Mouse (Mus musculus) c-Kit-positive CD71-positive TER-119-positive erythroid progenitor cells, embryonic 14.5 days (primary cell): ENCODE measurements around the gene Noto.
A peak's percentile ranks its signal among the peaks of the same experiment; 100 is the strongest.

Experiments used
- DNase-seq: peaks from one replicate; pipeline ENCODE4 v3.0.0-alpha.2; 2013; ENCODE audit warnings: low spot score

Noto gene

GRCm38 (mm10) chr6:85423836-85424379 lies at the start of gene Noto:
Gene Noto (plus strand): TSS chr6:85423886.
- DNase-seq: no peak

DNA sequence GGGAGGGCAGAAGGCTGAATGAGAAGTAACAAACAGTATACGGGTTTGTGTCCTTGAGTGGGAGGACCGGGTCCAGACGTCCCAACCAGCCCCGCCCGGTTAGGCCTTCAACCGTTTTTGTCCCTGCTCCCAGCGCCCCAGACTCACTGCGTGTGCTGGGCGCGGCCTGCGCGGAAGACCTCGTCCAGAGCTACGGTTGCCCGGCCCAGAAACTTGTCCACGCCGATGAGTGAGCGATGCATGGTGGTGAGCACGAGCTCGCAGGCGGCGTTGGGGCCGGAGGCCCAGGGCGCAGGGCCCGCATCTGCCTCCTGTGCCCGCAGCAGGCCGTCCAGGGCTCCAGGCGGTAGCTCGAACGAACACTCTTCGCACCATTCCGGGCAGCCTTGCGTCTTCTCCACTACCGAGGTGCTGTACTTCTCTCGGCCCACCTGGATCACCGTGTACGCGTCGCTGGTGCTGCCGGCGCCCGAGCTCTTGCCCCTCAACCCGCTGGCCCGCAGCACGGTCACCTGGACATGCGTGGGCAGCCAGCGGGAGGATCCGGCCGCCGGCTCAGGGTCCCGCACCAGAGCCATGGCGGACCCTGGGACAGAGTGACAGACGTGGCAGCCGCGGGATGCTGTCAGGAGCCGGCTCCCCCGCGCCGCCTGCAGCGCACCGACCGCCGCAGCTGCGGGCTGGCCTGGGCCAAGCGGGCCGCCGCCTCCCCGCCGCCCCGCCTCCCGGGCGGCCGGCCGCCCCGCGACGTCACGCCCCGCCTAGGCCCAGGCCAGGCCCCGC lies 49.5 kb upstream of the Noto start, which contains the start of gene Rab11fip5:
Gene Rab11fip5 (minus strand): TSS at position 684 of the 783 bp plus-strand sequence.
- DNase-seq: no peak

GRCm38 (mm10) chr6:85374734-85375114 lies 49.0 kb upstream of the Noto start:
- DNase-seq: peak; percentile 97

- no peak for DNase-seq
Observed at GRCm38 (mm10) chr6:85377066-85377734, 46.5 kb upstream of the Noto start.

DNA sequence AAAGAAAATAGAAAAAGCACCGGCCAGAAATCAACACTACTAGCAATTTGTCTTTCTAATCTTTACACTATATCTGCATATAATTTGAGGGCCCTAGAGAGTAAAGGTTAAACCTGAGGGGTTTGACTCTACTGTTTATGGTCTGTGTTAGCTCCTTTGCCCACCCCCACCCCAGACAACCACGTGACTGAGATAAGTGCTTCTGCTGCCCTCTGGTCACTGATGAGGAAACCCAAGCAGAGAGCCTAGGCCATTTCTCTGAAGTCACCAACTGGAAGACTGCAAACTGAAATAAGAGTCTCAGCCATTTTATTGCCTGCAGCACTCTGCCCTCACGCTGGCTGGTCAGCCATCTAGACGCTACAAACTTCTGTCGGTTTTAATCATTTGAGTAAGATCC lies 45.8 kb upstream of the Noto start:
- no peak for DNase-seq

DNA sequence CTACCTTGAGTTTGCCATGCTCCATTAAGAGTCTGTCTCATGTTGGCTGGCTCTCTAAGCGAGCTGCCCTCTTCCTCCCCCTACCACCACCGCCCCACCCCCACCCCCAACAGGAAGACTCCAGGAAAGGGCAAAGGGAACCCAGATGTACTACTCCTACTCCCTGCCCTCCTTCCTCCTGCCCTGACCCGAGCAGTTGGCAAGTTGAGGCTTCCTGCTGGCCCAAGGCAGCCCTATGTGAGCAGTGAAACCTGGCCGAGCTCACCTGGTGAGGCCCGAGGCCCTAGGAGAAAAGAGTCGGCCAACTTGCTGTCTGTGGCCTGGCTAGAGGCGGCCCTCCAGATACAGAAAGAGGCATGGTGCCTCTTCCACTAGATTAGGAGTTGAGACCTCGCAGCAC lies 45.1 kb upstream of the Noto start:
- DNase-seq: no peak

DNA sequence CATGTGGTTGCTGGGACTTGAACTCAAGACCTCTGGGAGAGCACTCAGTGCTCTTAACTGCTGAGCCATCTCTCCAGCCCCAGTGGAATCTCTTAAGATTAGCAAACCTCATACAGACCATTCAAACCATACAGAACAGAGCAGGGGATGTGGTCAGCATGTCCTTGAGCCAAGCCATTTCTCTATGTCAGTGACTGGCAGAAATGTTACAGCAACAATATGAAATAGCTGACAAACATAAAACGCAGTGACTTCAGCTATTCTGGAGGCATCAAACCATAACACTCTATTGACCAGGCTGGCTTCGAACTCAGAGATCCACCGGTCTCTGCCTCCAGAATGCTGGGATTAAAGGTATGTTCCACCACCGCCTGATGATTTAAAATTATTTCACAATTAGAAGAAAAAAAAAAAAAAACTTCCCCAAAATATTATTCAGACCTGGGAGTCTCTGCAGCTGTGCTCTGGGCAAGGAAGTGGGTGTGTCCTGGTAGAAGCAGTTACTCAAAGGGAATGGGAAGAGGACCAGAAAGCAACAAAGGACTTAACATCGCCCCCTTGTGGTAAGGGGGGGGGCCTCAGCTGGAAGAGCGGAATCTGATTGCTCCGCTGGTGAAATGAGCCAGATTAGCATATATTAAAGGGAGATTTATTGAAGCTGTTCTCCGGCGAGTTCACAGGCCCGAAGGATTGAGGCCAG lies 43.3 kb upstream of the Noto start:
- peak; percentile 76 for DNase-seq

GRCm38 (mm10) chr6:85380901-85381647 lies 42.6 kb upstream of the Noto start:
- no peak for DNase-seq

DNA sequence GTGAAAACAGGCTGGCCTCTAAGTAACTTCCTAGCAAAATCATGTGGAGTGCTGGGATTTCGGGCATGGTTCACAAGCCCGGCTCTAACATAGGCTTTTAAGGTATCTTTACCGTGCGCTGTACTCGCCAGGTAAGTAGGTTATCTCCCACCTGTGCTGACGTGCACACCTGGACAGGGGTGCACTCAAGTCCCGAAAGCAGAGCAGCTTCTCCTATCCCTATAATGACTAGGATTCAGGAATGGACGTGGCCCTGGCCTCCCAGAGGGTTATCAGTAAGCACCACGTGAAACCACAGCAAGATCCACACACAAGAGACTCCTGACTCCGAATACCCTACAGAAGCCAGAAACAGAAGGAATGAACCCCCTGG lies 42.1 kb upstream of the Noto start:
- DNase-seq: no peak

DNA sequence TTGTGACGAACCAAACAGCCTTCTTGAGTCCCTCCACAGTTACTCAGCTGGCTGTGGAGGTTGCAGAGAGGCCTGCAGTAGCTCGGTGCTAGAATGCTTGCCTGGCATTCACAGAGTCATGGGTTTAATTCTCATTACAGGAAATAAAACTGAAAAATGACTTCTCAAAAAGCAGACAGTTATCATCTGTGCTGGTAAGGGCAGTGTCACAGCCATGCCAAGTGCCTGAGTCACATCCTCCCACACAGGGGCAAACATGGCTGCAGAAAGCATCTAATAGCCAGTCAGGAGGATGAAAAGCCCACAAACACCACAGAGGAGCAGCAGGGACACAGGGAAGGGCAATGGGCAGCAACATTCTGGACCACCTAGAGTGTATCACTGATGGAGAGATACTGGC lies 40.9 kb upstream of the Noto start:
- DNase-seq: no peak

- no peak for DNase-seq
Observed at GRCm38 (mm10) chr6:85388608-85389007, 35.1 kb upstream of the Noto start.

GRCm38 (mm10) chr6:85391803-85392202 lies 31.9 kb upstream of the Noto start:
- DNase-seq: peak; percentile 51

DNA sequence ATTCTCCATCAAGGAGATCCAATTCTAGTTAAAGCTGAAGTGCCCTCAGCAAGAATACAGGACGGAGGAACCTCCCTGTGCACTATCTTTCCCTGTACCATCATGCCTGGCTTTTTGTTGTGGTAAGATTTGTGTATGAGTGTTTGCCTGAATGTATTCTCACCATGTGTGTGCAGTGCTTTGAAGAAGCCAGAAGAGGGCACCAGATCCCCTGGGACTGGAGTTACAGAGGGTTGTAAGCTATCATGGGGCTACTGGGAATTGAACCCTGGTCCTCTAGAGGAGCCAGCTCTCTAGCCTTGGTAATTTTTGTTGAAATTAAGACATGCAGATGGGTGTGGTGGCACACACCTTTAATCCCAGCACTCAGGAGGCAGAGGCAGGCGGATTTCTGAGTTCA lies 28.3 kb upstream of the Noto start:
- no peak for DNase-seq

GRCm38 (mm10) chr6:85397165-85397564 lies 26.5 kb upstream of the Noto start:
- no peak for DNase-seq

DNA sequence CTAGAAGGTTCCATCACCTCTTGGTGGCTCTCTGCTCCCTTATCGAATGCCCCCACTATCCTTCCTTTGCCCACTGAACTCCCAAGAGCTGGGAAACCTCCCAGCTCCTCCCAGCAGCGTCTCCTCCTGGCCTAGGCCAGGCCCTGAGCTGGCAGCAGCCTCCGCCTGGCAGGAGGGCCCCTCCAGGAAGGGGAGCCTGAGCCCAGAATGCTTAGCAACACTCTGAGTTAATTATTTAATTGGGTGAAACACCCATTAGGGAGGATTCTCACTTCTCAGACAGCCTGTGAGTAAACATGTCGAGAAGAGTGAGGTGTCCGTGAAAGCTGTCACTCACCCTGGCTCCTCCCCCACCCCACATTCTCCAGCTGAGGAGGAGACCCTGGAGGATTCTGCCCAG lies 24.0 kb upstream of the Noto start:
- no peak for DNase-seq

DNA sequence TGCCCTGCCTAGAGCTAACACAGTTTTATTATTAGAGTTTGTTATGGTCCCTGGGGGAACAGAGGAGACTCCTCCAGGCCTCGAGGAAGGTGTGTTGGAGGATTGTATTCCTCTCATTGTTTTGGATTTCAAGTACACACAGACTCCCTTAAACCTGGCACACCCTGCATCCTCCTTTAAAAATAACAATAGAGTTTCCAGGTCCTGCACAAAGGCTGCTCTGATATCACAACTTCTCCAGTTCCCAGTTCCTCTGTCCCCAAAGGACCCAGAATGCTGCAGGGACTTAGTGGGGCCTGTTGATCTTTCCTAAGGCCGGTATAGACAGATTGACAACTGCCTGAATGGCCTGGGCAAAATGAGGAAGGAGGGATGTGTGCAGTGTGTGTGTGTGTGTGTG lies 21.1 kb upstream of the Noto start:
- DNase-seq: no peak

GRCm38 (mm10) chr6:85403039-85403438 lies 20.6 kb upstream of the Noto start:
- no peak for DNase-seq

DNA sequence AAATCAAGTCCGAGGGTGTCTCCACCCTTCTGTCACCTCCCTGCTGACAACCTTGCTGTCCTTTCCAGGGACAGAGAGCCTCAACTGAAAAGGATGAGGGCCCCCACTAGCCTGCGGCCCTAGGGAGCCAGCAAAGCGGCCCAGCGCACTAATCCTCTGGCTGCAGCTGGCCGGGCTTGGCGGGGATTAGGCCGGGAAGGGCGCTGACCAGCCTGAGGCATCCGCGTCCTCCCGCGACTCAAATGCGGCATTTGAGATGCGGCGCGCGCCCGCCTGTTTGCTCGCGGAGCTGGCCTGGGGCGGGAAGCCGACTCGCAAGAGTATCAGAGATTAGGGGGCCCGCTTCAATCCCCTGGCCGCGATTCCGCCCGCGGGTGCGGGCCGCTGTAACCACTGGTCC lies 14.7 kb upstream of the Noto start:
- no peak for DNase-seq

- peak; percentile 38 for DNase-seq
Observed at GRCm38 (mm10) chr6:85410771-85411273, 12.9 kb upstream of the Noto start.

DNA sequence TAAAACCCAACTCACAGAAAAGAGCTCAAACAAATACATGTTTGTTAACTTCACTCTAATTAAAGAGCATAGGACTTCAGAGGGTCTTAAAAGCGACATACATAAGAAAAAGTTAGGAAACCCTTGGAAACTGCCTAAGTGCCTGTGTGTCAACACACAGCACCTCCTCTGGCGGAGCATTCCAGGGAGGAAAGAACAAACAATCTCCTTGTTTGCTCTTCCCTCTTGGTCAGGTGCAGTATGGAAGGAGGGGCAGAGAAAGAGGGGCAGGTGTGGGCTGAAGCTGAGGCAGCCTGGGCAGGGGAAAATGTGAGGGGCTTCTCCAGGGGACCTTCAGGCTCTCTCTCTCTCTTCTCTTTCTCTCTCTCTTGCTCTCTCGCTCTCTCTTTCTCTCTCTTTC lies 7.9 kb upstream of the Noto start:
- no peak for DNase-seq

- DNase-seq: no peak
Observed at GRCm38 (mm10) chr6:85419150-85419549, 4.5 kb upstream of the Noto start.
